14 mouse cellular contexts compared by ENCODE assay signal in genomic region chr15:88874061-88874460, GRCm38 (mm10).
"Had no signal": no experiment of that assay in that cellular context is flagged by ENCODE, and none has a peak within 500 bp of the region (broad histone marks: within the 10 kb centered on the region; RNA-seq: fewer than 3 reads in every experiment).

No protein-coding gene starts in this region.

- DNase-seq: liver, postnatal 0 days; lung, adult 2 months; lung, postnatal 14 days; lung, postnatal 36 days; midbrain, embryonic 14.5 days; retina, postnatal 1 day; right cerebral cortex, adult 18-20 months; right cerebral cortex, postnatal 25 days; right cerebral cortex, postnatal 4 days; thymus, adult 2 months; thymus, postnatal 25 days; thymus, postnatal 4 days had no signal

- ATAC-seq: liver, postnatal 0 days; lung, postnatal 0 days; midbrain, embryonic 16.5 days had no signal
